Comparison of ENCODE assay signal across 32 mouse cellular contexts in genomic region chr11:32241391-32241790, GRCm38 (mm10). TPM values are rescaled to one million over a fixed set of nuclear protein-coding genes. Genes with fewer than 3 reads are reported as not detected.
DNase-seq lines count a peak whose midpoint lies in the region; ATAC-seq and TF ChIP-seq lines count a peak whose summit lies in the region.
"Had no signal": no experiment of that assay in that cellular context is flagged by ENCODE, and none has a peak within 500 bp of the region (broad histone marks: within the 10 kb centered on the region; RNA-seq: fewer than 3 reads in every experiment).

No protein-coding gene starts in this region.

- no peak overlapping the region for H3K4me2 ChIP-seq in intestine, embryonic 14.5 days (ENCODE audit: low read length)
- no peak overlapping the region for H3K4me2 ChIP-seq in liver, embryonic 11.5 days
- H3K4me2 ChIP-seq in liver, postnatal 0 days (ENCODE audit: low read depth, low read length) = no peak overlapping the region
- H3K4me2 ChIP-seq in midbrain, embryonic 16.5 days (ENCODE audit: low read length) = no peak overlapping the region
- H3K4me2 ChIP-seq: embryonic facial prominence, embryonic 12.5 days; forebrain, embryonic 12.5 days; heart, embryonic 15.5 days; hindbrain, embryonic 15.5 days; midbrain, embryonic 15.5 days; neural tube, embryonic 13.5 days had no signal

- no peak for ATAC-seq in intestine, embryonic 14.5 days (replicated peaks; ENCODE audit: low FRiP score, low TSS enrichment, low read depth)
- ATAC-seq in liver, embryonic 11.5 days (replicated peaks; ENCODE audit: low FRiP score) = no peak
- no peak for ATAC-seq in liver, postnatal 0 days
- no peak for ATAC-seq in midbrain, embryonic 16.5 days
- ATAC-seq: midbrain, embryonic 15.5 days had no signal

- peak; percentile 56 for DNase-seq in kidney, adult 9 months
- DNase-seq in kidney, postnatal 10 days = no peak
- DNase-seq in intestine, embryonic 14.5 days (ENCODE audit: low spot score) = peak; percentile 47
- DNase-seq in liver, embryonic 11.5 days (ENCODE audit: low spot score) = no peak
- no peak for DNase-seq in liver, postnatal 0 days
- DNase-seq in left cerebral cortex, postnatal 25 days (ENCODE audit: low spot score in 2 of 2) = no peak
- DNase-seq: adrenal gland, postnatal 36 days; cerebellum, adult 18-20 months; cerebellum, postnatal 14 days; gastrocnemius, postnatal 36 days; heart, adult 2 months; heart, postnatal 36 days; kidney, adult 11 months; layer of hippocampus, adult 9-11 months; lung, postnatal 4 days; retina, postnatal 1 day; right cerebral cortex, postnatal 25 days; thymus, adult 18-20 months had no signal

- intact Hi-C loops in left cerebral cortex, postnatal 25 days (cut with DNase I) = no loop called here

- TF ChIP-seq CTCF in liver, postnatal 0 days (IDR thresholded peaks at IDR 0.05; ENCODE audit: low read depth) = no peak

- TF ChIP-seq EP300 in liver, postnatal 0 days (IDR thresholded peaks at IDR 0.05; ENCODE audit: low read depth) = no peak

- H3K27ac ChIP-seq in intestine, embryonic 14.5 days (ENCODE audit: low read depth) = no peak overlapping the region
- H3K27ac ChIP-seq in liver, embryonic 11.5 days (ENCODE audit: low read depth, low read length) = peak overlapping the region; percentile 97
- peak overlapping the region; percentile 94; the same call in 1 of the 2 replicates for H3K27ac ChIP-seq in liver, postnatal 0 days (ENCODE audit: low read depth)
- no peak overlapping the region for H3K27ac ChIP-seq in midbrain, embryonic 16.5 days (ENCODE audit: low read length)
- H3K27ac ChIP-seq: embryonic facial prominence, embryonic 12.5 days; forebrain, embryonic 12.5 days; heart, adult 2 months; heart, embryonic 15.5 days; hindbrain, embryonic 15.5 days; midbrain, embryonic 15.5 days; neural tube, embryonic 13.5 days had no signal

- peaks cover 51% of the 10 kb centered on the region for H3K36me3 ChIP-seq in intestine, embryonic 14.5 days (ENCODE audit: control insufficient read depth, insufficient read depth, low read length)
- peaks cover 4% of the 10 kb centered on the region for H3K36me3 ChIP-seq in liver, embryonic 11.5 days (ENCODE audit: control insufficient read depth, insufficient read depth, low read length)
- H3K36me3 ChIP-seq in liver, postnatal 0 days (replicated peaks; ENCODE audit: insufficient read depth, low read length) = peaks cover 76% of the 10 kb centered on the region
- H3K36me3 ChIP-seq in midbrain, embryonic 16.5 days (ENCODE audit: control insufficient read depth, insufficient read depth, low read length) = peaks cover 9% of the 10 kb centered on the region

- H3K4me1 ChIP-seq in intestine, embryonic 14.5 days (replicated peaks; ENCODE audit: control insufficient read depth, insufficient read depth, low read length) = peaks cover 2% of the 10 kb centered on the region; the same call in 1 of the 2 replicates
- peaks cover 35% of the 10 kb centered on the region for H3K4me1 ChIP-seq in liver, embryonic 11.5 days (replicated peaks; ENCODE audit: control insufficient read depth, insufficient read depth, low read length)
- H3K4me1 ChIP-seq in liver, postnatal 0 days (ENCODE audit: insufficient read depth) = peaks cover 40% of the 10 kb centered on the region
- H3K4me1 ChIP-seq in midbrain, embryonic 16.5 days (ENCODE audit: control insufficient read depth, insufficient read depth, low read length) = peaks cover 3% of the 10 kb centered on the region

- no peaks in the 10 kb centered on the region for H3K9me3 ChIP-seq in intestine, embryonic 14.5 days (ENCODE audit: control insufficient read depth, low read length)
- H3K9me3 ChIP-seq in liver, embryonic 11.5 days (ENCODE audit: control insufficient read depth, low read length) = no peaks in the 10 kb centered on the region
- H3K9me3 ChIP-seq in liver, postnatal 0 days (ENCODE audit: low read length) = no peaks in the 10 kb centered on the region
- no peaks in the 10 kb centered on the region for H3K9me3 ChIP-seq in midbrain, embryonic 16.5 days (replicated peaks; ENCODE audit: control insufficient read depth, low read length, poor library complexity, severe bottlenecking)
- H3K9me3 ChIP-seq: embryonic facial prominence, embryonic 12.5 days; forebrain, embryonic 12.5 days; heart, embryonic 15.5 days; hindbrain, embryonic 15.5 days; midbrain, embryonic 15.5 days; neural tube, embryonic 13.5 days had no signal

- H3K9ac ChIP-seq in intestine, embryonic 14.5 days (ENCODE audit: low read length) = no peak overlapping the region
- no peak overlapping the region for H3K9ac ChIP-seq in liver, embryonic 11.5 days (ENCODE audit: low read depth, low read length)
- H3K9ac ChIP-seq in liver, postnatal 0 days (replicated peaks) = peak overlapping the region; percentile 18
- no peak overlapping the region for H3K9ac ChIP-seq in midbrain, embryonic 16.5 days (ENCODE audit: low read depth, low read length)
- H3K9ac ChIP-seq: embryonic facial prominence, embryonic 12.5 days; forebrain, embryonic 12.5 days; heart, embryonic 15.5 days; hindbrain, embryonic 15.5 days; midbrain, embryonic 15.5 days had no signal

- no peak overlapping the region for H3K4me3 ChIP-seq in intestine, embryonic 14.5 days (ENCODE audit: low read depth, low read length)
- no peak overlapping the region for H3K4me3 ChIP-seq in liver, embryonic 11.5 days (ENCODE audit: low read depth, low read length)
- H3K4me3 ChIP-seq in liver, postnatal 0 days (ENCODE audit: low read depth, low read length) = no peak overlapping the region
- no peak overlapping the region for H3K4me3 ChIP-seq in midbrain, embryonic 16.5 days (ENCODE audit: low read depth, low read length)
- H3K4me3 ChIP-seq: embryonic facial prominence, embryonic 12.5 days; forebrain, embryonic 12.5 days; heart, adult 2 months; heart, embryonic 15.5 days; hindbrain, embryonic 15.5 days; midbrain, embryonic 15.5 days; myocyte; neural tube, embryonic 13.5 days had no signal

- H3K27me3 ChIP-seq in intestine, embryonic 14.5 days (replicated peaks; ENCODE audit: control insufficient read depth, insufficient read depth, low read length) = no peaks in the 10 kb centered on the region
- H3K27me3 ChIP-seq in liver, embryonic 11.5 days (replicated peaks; ENCODE audit: control insufficient read depth, insufficient read depth, low read length) = no peaks in the 10 kb centered on the region
- no peaks in the 10 kb centered on the region for H3K27me3 ChIP-seq in liver, postnatal 0 days (ENCODE audit: insufficient read depth, low read length)
- no peaks in the 10 kb centered on the region for H3K27me3 ChIP-seq in midbrain, embryonic 16.5 days (ENCODE audit: control insufficient read depth, insufficient read depth, low read depth, low read length)
- H3K27me3 ChIP-seq: embryonic facial prominence, embryonic 12.5 days; forebrain, embryonic 12.5 days; heart, embryonic 15.5 days; hindbrain, embryonic 15.5 days; midbrain, embryonic 15.5 days; neural tube, embryonic 13.5 days had no signal

RNA-seq across cellular contexts. Expression of gene Mpg, which starts 15.1 kb away (rescaled TPM):
- polyA plus RNA-seq in intestine, embryonic 14.5 days (2014; fragmentation: Nextera tagmentation; extraction: Ambion mirVana) = 36.2 and 39.3 TPM in 2 replicates
- 29.6 and 30.8 TPM in 2 replicates for polyA plus RNA-seq in liver, embryonic 11.5 days (2014; fragmentation: Nextera tagmentation; extraction: Ambion mirVana)
- 13.5 and 14.2 TPM in 2 replicates for polyA plus RNA-seq in liver, postnatal 0 days (2015; fragmentation: Nextera tagmentation; extraction: Ambion mirVana)
- 10 to 100 TPM; 20.0 to 20.8 TPM for total RNA-seq in left cerebral cortex, postnatal 25 days (2021)
- 36.1 and 41.7 TPM in 2 replicates for polyA plus RNA-seq in midbrain, embryonic 16.5 days (2015; fragmentation: Nextera tagmentation; extraction: Ambion mirVana)

RNA-seq across cellular contexts. Expression of gene Rhbdf1, which starts 19.3 kb away (rescaled TPM):
- 45.6 and 57.9 TPM in 2 replicates for polyA plus RNA-seq in intestine, embryonic 14.5 days (2014; fragmentation: Nextera tagmentation; extraction: Ambion mirVana)
- 16.9 and 19.1 TPM in 2 replicates for polyA plus RNA-seq in liver, embryonic 11.5 days (2014; fragmentation: Nextera tagmentation; extraction: Ambion mirVana)
- polyA plus RNA-seq in liver, postnatal 0 days (2015; fragmentation: Nextera tagmentation; extraction: Ambion mirVana) = 4.8 and 6.4 TPM in 2 replicates
- 10 to 100 TPM; 13.5 to 15.7 TPM for total RNA-seq in left cerebral cortex, postnatal 25 days (2021)
- 18.5 and 24.0 TPM in 2 replicates for polyA plus RNA-seq in midbrain, embryonic 16.5 days (2015; fragmentation: Nextera tagmentation; extraction: Ambion mirVana)
- total RNA-seq: megakaryocyte-erythroid progenitor cell, adult 5-6 weeks had no signal

RNA-seq across cellular contexts. Expression of gene Nprl3, which starts 26.1 kb away (rescaled TPM):
- polyA plus RNA-seq in intestine, embryonic 14.5 days (2014; fragmentation: Nextera tagmentation; extraction: Ambion mirVana) = 28.0 and 29.5 TPM in 2 replicates
- 31.0 and 38.1 TPM in 2 replicates for polyA plus RNA-seq in liver, embryonic 11.5 days (2014; fragmentation: Nextera tagmentation; extraction: Ambion mirVana)
- 22.8 and 26.2 TPM in 2 replicates for polyA plus RNA-seq in liver, postnatal 0 days (2015; fragmentation: Nextera tagmentation; extraction: Ambion mirVana)
- total RNA-seq in left cerebral cortex, postnatal 25 days (2021) = 10 to 100 TPM; 42.5 to 50.0 TPM
- 45.3 and 52.4 TPM in 2 replicates for polyA plus RNA-seq in midbrain, embryonic 16.5 days (2015; fragmentation: Nextera tagmentation; extraction: Ambion mirVana)

RNA-seq across cellular contexts. Expression of gene Hba-x, which starts 34.8 kb away (rescaled TPM):
- 104 and 121 TPM in 2 replicates for polyA plus RNA-seq in intestine, embryonic 14.5 days (2014; fragmentation: Nextera tagmentation; extraction: Ambion mirVana)
- 4,144 and 4,673 TPM in 2 replicates for polyA plus RNA-seq in liver, embryonic 11.5 days (2014; fragmentation: Nextera tagmentation; extraction: Ambion mirVana)
- 5.6 and 6.3 TPM in 2 replicates for polyA plus RNA-seq in liver, postnatal 0 days (2015; fragmentation: Nextera tagmentation; extraction: Ambion mirVana)
- not detected for total RNA-seq in left cerebral cortex, postnatal 25 days (2021)
- 3.2 and 11.6 TPM in 2 replicates for polyA plus RNA-seq in midbrain, embryonic 16.5 days (2015; fragmentation: Nextera tagmentation; extraction: Ambion mirVana)
- total RNA-seq: adrenal gland, postnatal 36 days; ES-E14; gastrocnemius, adult 18-20 months; gastrocnemius, postnatal 36 days; heart, adult 2 months; heart, postnatal 36 days; left cerebral cortex, adult 18-20 months; left cerebral cortex, postnatal 36 days; megakaryocyte-erythroid progenitor cell, adult 5-6 weeks had no signal
- polyA plus RNA-seq: heart, adult 2 months; large intestine, adult 2 months; myocyte had no signal

RNA-seq across cellular contexts. Expression of gene Snrnp25, which starts 36.2 kb away (rescaled TPM):
- polyA plus RNA-seq in intestine, embryonic 14.5 days (2014; fragmentation: Nextera tagmentation; extraction: Ambion mirVana) = 58.0 and 60.7 TPM in 2 replicates
- 96.7 and 114 TPM in 2 replicates for polyA plus RNA-seq in liver, embryonic 11.5 days (2014; fragmentation: Nextera tagmentation; extraction: Ambion mirVana)
- polyA plus RNA-seq in liver, postnatal 0 days (2015; fragmentation: Nextera tagmentation; extraction: Ambion mirVana) = 30.1 and 32.9 TPM in 2 replicates
- total RNA-seq in left cerebral cortex, postnatal 25 days (2021) = 10 to 100 TPM; 23.7 to 23.9 TPM
- polyA plus RNA-seq in midbrain, embryonic 16.5 days (2015; fragmentation: Nextera tagmentation; extraction: Ambion mirVana) = 37.2 and 41.2 TPM in 2 replicates

Comparison
In these comparisons a context has a peak if more than half of its experiments do, and no peak if none do; other contexts are left out.
1. DNase-seq: peak in kidney, adult 9 months (single experiment) and intestine, embryonic 14.5 days (single experiment); none in kidney, postnatal 10 days (single experiment), liver, embryonic 11.5 days (single experiment), liver, postnatal 0 days (single experiment) and left cerebral cortex, postnatal 25 days (0 of 2).
2. H3K27ac ChIP-seq: peak in liver, embryonic 11.5 days (single experiment) and liver, postnatal 0 days (single experiment); none in intestine, embryonic 14.5 days (single experiment) and midbrain, embryonic 16.5 days (single experiment).